Mouse (Mus musculus): ENCODE measurements at regions not wholly inside any gene's neighbourhood (a gene's known extent, or its start where the extent isn't known, plus 50 kb on each side); places are given as distances from the start of the nearest gene placed in this dataset.

GRCm38 (mm10) chr12:9762842-9763241 lies 192.9 kb downstream of the Osr1 start:
- Histone ChIP-seq H3K36me3 (ENCODE audit: control insufficient read depth, insufficient read depth, low read length) (no peaks in the 10 kb centered on the region), H3K4me1 (ENCODE audit: control insufficient read depth, insufficient read depth, low read length) (no peaks in the 10 kb centered on the region), H3K27ac (ENCODE audit: insufficient read depth, low read depth, low read length) (no peak overlapping the region), H3K4me3 (ENCODE audit: insufficient read depth, low read depth, low read length) (no peak overlapping the region), H3K27me3 (replicated peaks; ENCODE audit: control insufficient read depth, insufficient read depth, low read length) (no peaks in the 10 kb centered on the region)
- DNase-seq = no peak
- TF ChIP-seq POLR2A (IDR thresholded peaks at IDR 0.05; ENCODE audit: low read depth, low read length) (no peak), CTCF (conservative IDR thresholded peaks at IDR 0.05; ENCODE audit: insufficient read depth, insufficient read length, low read depth, low read length) (no peak)
- 88% methylated on average over 2 of the region's 2 CpGs for WGBS

- no peaks in the 10 kb centered on the region; the same call in 1 of the 2 replicates for H3K27me3 ChIP-seq (replicated peaks; ENCODE audit: control insufficient read depth, insufficient read depth, low read length)
- no peaks in the 10 kb centered on the region for H3K4me1 ChIP-seq (ENCODE audit: control insufficient read depth, insufficient read depth, low read length)
- DNase-seq = no peak
- 81% methylated on average over 4 of the region's 4 CpGs for WGBS
- no peaks in the 10 kb centered on the region for H3K36me3 ChIP-seq (ENCODE audit: control insufficient read depth, insufficient read depth, low read length)
- TF ChIP-seq POLR2A (IDR thresholded peaks at IDR 0.05; ENCODE audit: low read depth, low read length) (no peak), CTCF (conservative IDR thresholded peaks at IDR 0.05; ENCODE audit: insufficient read depth, insufficient read length, low read depth, low read length) (no peak)
- H3K27ac ChIP-seq (ENCODE audit: insufficient read depth, low read depth, low read length) = no peak overlapping the region
- no peak overlapping the region for H3K4me3 ChIP-seq (ENCODE audit: insufficient read depth, low read depth, low read length)
Observed at GRCm38 (mm10) chr12:9770908-9771307, 201.0 kb downstream of the Osr1 start.

GRCm38 (mm10) chr12:9772875-9773274 lies 203.0 kb downstream of the Osr1 start:
- DNase-seq = no peak
- no peaks in the 10 kb centered on the region for H3K4me1 ChIP-seq (ENCODE audit: control insufficient read depth, insufficient read depth, low read length)
- 85% methylated on average over 1 of the region's 1 CpGs for WGBS
- no peak for TF ChIP-seq POLR2A (IDR thresholded peaks at IDR 0.05; ENCODE audit: low read depth, low read length)
- TF ChIP-seq CTCF (conservative IDR thresholded peaks at IDR 0.05; ENCODE audit: insufficient read depth, insufficient read length, low read depth, low read length) = no peak
- H3K27ac ChIP-seq (ENCODE audit: insufficient read depth, low read depth, low read length) = no peak overlapping the region
- H3K36me3 ChIP-seq (ENCODE audit: control insufficient read depth, insufficient read depth, low read length) = no peaks in the 10 kb centered on the region
- no peak overlapping the region for H3K4me3 ChIP-seq (ENCODE audit: insufficient read depth, low read depth, low read length)
- H3K27me3 ChIP-seq (replicated peaks; ENCODE audit: control insufficient read depth, insufficient read depth, low read length) = no peaks in the 10 kb centered on the region; the same call in 1 of the 2 replicates

- Histone ChIP-seq H3K36me3 (ENCODE audit: control insufficient read depth, insufficient read depth, low read length) (no peaks in the 10 kb centered on the region), H3K27ac (ENCODE audit: insufficient read depth, low read depth, low read length) (no peak overlapping the region), H3K4me3 (ENCODE audit: insufficient read depth, low read depth, low read length) (no peak overlapping the region), H3K4me1 (ENCODE audit: control insufficient read depth, insufficient read depth, low read length) (peaks cover 6% of the 10 kb centered on the region), H3K27me3 (replicated peaks; ENCODE audit: control insufficient read depth, insufficient read depth, low read length) (no peaks in the 10 kb centered on the region)
- WGBS = 66% methylated on average over 3 of the region's 3 CpGs
- no peak for TF ChIP-seq POLR2A (IDR thresholded peaks at IDR 0.05; ENCODE audit: low read depth, low read length)
- no peak for TF ChIP-seq CTCF (conservative IDR thresholded peaks at IDR 0.05; ENCODE audit: insufficient read depth, insufficient read length, low read depth, low read length)
- DNase-seq = peak; percentile 0
Observed at GRCm38 (mm10) chr12:9802284-9802683, 232.4 kb downstream of the Osr1 start.

GRCm38 (mm10) chr12:9807406-9807805 lies 237.5 kb downstream of the Osr1 start:
- WGBS = 72% methylated on average over 1 of the region's 1 CpGs
- Histone ChIP-seq H3K36me3 (ENCODE audit: control insufficient read depth, insufficient read depth, low read length) (no peaks in the 10 kb centered on the region), H3K27me3 (replicated peaks; ENCODE audit: control insufficient read depth, insufficient read depth, low read length) (no peaks in the 10 kb centered on the region), H3K4me3 (ENCODE audit: insufficient read depth, low read depth, low read length) (no peak overlapping the region), H3K4me1 (ENCODE audit: control insufficient read depth, insufficient read depth, low read length) (peaks cover 2% of the 10 kb centered on the region), H3K27ac (ENCODE audit: insufficient read depth, low read depth, low read length) (no peak overlapping the region)
- TF ChIP-seq POLR2A (IDR thresholded peaks at IDR 0.05; ENCODE audit: low read depth, low read length) (no peak), CTCF (conservative IDR thresholded peaks at IDR 0.05; ENCODE audit: insufficient read depth, insufficient read length, low read depth, low read length) (no peak)
- DNase-seq = no peak

- peak; percentile 5 for DNase-seq
- no peak overlapping the region for H3K27ac ChIP-seq (ENCODE audit: insufficient read depth, low read depth, low read length)
- 56% methylated on average over 3 of the region's 3 CpGs for WGBS
- H3K4me3 ChIP-seq (ENCODE audit: insufficient read depth, low read depth, low read length) = no peak overlapping the region
- no peaks in the 10 kb centered on the region for H3K4me1 ChIP-seq (ENCODE audit: control insufficient read depth, insufficient read depth, low read length)
- H3K27me3 ChIP-seq (replicated peaks; ENCODE audit: control insufficient read depth, insufficient read depth, low read length) = no peaks in the 10 kb centered on the region
- TF ChIP-seq POLR2A (IDR thresholded peaks at IDR 0.05; ENCODE audit: low read depth, low read length) = no peak
- no peak for TF ChIP-seq CTCF (conservative IDR thresholded peaks at IDR 0.05; ENCODE audit: insufficient read depth, insufficient read length, low read depth, low read length)
- no peaks in the 10 kb centered on the region for H3K36me3 ChIP-seq (ENCODE audit: control insufficient read depth, insufficient read depth, low read length)
Observed at GRCm38 (mm10) chr12:9833273-9833672, 263.4 kb downstream of the Osr1 start.

- TF ChIP-seq POLR2A (IDR thresholded peaks at IDR 0.05; ENCODE audit: low read depth, low read length) (no peak), CTCF (conservative IDR thresholded peaks at IDR 0.05; ENCODE audit: insufficient read depth, insufficient read length, low read depth, low read length) (no peak)
- no peak overlapping the region for H3K4me3 ChIP-seq (ENCODE audit: insufficient read depth, low read depth, low read length)
- WGBS = 65% methylated on average over 5 of the region's 5 CpGs
- no peaks in the 10 kb centered on the region for H3K36me3 ChIP-seq (ENCODE audit: control insufficient read depth, insufficient read depth, low read length)
- no peak overlapping the region for H3K27ac ChIP-seq (ENCODE audit: insufficient read depth, low read depth, low read length)
- H3K27me3 ChIP-seq (replicated peaks; ENCODE audit: control insufficient read depth, insufficient read depth, low read length) = no peaks in the 10 kb centered on the region
- no peak for DNase-seq
- no peaks in the 10 kb centered on the region for H3K4me1 ChIP-seq (ENCODE audit: control insufficient read depth, insufficient read depth, low read length)
Observed at GRCm38 (mm10) chr12:9839198-9839845, 269.4 kb downstream of the Osr1 start.
